Mouse (Mus musculus): ENCODE results near the gene C5ar2.
"Not testable (repeated sequence)": the region's sequence is repeated elsewhere in the genome, so short reads cannot be mapped to it uniquely, and the experiment has no call there.

C5ar2 gene

GRCm38 (mm10) chr7:16244067-16244466, at the start of gene C5ar2:
Gene C5ar2, minus strand, starts transcription at chr7:16244154.
- no peak for DNase-seq (ENCODE audit: low spot score)

DNA sequence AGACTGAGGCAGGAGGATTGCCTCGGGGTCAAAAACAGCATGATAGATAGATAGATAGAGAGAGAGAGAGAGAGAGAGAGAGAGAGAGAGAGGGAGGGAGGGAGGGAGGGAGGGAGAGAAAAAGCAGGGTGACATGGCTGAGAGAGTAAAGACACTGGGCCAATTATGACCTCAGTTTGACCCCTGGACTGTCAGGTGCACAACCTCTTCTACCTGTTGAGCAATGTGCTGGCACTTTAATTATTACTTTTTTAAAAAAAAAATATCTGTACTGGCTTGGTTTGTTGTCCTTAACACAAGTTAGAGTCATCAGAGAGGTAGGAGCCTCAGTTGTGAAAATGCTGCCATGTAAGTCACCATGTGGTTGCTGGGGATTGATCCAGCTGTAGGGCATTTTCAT, 43.8 kb upstream of the C5ar2 start:
- DNase-seq (ENCODE audit: low spot score) = no peak

GRCm38 (mm10) chr7:16287016-16287415, 43.1 kb upstream of the C5ar2 start:
- no peak for DNase-seq (ENCODE audit: low spot score)

- peak; percentile 99 for DNase-seq (ENCODE audit: low spot score)
Observed at GRCm38 (mm10) chr7:16286026-16286961, 42.3 kb upstream of the C5ar2 start, which contains the start of gene Ccdc9. Gene Ccdc9, minus strand, starts transcription at chr7:16286795.

DNA sequence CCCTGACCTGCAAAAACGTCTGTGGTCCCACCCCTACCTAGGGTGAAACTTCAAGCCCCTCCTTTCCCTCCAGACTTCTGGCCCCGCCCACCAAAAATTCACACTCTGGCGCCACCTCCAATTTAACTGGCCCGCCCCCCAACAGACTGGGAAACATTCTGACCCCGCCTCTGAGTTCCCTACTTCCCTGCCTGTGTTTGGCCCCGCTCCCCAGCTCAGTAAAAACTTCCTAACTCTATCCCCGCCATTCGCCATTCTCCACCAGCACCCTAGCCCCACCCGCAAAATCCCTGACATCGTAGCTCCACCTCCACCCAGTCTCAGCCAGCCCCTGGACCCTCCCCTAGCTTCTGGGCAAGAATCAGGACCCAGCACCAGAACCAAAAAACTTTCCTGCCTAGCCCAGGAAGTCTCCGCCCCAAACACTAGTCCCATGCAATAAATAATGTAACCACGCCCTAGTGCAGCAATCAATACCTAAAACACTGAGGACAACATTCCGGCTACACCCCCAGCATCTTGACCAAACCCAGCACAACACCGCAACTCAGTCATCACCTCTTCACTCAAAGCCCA, 41.6 kb upstream of the C5ar2 start:
- DNase-seq (ENCODE audit: low spot score) = peak; percentile 38

- DNase-seq (ENCODE audit: low spot score) = no peak
Observed at GRCm38 (mm10) chr7:16284904-16285303, 41.0 kb upstream of the C5ar2 start.

GRCm38 (mm10) chr7:16284001-16284400, 40.0 kb upstream of the C5ar2 start:
- no peak for DNase-seq (ENCODE audit: low spot score)

- no peak for DNase-seq (ENCODE audit: low spot score)
Observed at GRCm38 (mm10) chr7:16282334-16282733, 38.4 kb upstream of the C5ar2 start.

- no peak for DNase-seq (ENCODE audit: low spot score)
Observed at GRCm38 (mm10) chr7:16280721-16281120, 36.8 kb upstream of the C5ar2 start.

GRCm38 (mm10) chr7:16274922-16275890, 31.3 kb upstream of the C5ar2 start:
- DNase-seq (ENCODE audit: low spot score) = no peak

DNA sequence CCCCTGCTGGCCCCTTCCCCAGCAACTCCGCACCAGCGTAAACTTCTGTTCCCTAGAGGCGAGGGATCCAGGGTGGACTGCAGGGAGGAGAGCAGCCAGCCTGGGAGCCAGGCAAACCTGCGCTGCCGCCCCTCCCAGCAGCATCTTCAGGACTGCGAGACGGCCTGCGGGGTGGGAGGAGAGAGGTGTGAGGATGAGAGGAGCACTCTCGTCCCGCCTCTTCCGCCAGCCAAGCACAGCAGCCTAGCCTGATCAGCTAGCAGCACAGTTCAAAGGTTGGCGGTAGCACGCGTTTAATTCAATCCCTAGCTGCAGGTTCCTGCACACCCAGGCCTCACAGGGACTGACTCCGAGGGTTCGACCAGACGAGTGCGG, 29.8 kb upstream of the C5ar2 start:
- peak; percentile 88 for DNase-seq (ENCODE audit: low spot score)

GRCm38 (mm10) chr7:16273081-16273765, 29.3 kb upstream of the C5ar2 start, which contains the start of gene Inafm1:
Gene Inafm1, minus strand, starts transcription at chr7:16273617.
- peak; percentile 86 for DNase-seq (ENCODE audit: low spot score)

DNA sequence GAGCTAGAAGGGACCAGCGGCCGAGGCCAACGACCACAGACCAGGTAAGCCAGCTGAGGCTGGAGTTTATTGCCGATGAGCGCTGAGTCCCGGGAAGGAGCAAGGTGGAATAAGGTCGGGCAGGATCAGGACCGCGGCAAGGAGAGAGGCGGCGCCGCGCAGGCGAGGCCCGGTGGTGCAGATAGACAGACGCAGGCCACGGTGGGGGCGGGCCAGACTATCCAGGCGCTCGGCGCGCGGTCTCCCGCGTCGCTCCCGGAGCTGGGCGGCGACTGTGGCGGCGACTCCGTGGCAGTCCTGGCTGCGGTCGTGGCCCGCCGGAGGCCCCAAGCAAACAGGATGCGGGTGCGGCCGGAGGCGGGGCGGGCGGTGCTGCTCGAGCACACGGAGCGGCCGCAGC, 28.7 kb upstream of the C5ar2 start:
- peak; percentile 67 for DNase-seq (ENCODE audit: low spot score)

DNA sequence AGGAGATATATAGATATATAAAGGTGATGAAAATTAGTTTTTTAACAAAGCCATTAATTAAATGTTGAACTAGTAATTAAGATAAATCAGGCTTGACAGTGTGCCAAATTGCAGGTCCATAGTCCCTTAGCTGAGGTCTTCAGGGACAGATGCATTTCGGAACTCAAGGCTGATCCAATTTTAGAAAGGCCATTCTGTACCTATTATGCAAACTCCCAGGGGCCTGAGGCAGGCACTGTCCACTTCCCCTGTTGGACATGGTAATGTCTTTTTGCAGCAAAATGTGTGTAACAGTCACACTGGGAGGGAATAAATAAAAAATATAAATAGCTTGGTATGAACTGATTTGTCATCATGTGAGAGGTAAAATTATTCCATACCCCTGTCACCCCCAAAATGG, 27.2 kb upstream of the C5ar2 start:
- no peak for DNase-seq (ENCODE audit: low spot score)

DNA sequence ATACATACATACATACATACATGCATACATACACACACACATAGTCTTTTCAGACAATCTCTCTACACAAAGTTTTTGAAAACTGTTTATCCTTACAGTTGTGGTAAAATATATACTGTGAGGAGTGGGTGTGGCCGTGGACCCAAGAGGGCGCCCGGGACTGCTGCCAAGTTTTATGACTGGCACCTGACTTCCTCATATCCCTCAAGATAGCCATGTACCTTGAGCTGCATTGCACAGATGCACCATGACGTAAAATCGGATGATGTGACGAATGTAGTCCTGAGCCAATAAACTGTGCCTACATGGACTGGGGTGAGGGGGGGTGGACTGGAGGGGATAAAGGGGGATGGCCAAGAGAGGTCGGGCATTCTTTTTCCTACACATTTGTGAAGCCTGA, 22.6 kb upstream of the C5ar2 start:
- not testable (repeated sequence) for DNase-seq (ENCODE audit: low spot score)

- no peak for DNase-seq (ENCODE audit: low spot score)
Observed at GRCm38 (mm10) chr7:16265856-16266255, 21.9 kb upstream of the C5ar2 start.

DNA sequence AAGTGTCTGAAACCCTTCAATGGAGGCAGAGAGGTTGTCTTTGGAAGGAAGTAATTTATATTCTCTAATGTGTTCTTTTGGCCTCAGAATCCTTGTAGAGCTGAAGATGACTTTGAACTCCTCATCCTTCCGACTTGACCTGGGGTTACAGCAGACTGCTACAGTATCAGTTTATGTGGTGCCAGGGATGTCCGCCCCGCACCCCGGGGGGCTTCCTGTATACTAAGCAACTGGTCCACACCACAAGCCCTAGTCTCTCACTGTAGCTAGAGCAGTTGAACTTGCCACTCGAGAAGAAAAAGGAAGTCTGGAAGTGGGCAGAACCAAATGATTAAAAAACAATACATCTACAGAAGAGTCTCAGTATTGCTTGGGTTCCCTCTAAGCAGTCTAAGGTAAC, 19.9 kb upstream of the C5ar2 start:
- no peak for DNase-seq (ENCODE audit: low spot score)

DNA sequence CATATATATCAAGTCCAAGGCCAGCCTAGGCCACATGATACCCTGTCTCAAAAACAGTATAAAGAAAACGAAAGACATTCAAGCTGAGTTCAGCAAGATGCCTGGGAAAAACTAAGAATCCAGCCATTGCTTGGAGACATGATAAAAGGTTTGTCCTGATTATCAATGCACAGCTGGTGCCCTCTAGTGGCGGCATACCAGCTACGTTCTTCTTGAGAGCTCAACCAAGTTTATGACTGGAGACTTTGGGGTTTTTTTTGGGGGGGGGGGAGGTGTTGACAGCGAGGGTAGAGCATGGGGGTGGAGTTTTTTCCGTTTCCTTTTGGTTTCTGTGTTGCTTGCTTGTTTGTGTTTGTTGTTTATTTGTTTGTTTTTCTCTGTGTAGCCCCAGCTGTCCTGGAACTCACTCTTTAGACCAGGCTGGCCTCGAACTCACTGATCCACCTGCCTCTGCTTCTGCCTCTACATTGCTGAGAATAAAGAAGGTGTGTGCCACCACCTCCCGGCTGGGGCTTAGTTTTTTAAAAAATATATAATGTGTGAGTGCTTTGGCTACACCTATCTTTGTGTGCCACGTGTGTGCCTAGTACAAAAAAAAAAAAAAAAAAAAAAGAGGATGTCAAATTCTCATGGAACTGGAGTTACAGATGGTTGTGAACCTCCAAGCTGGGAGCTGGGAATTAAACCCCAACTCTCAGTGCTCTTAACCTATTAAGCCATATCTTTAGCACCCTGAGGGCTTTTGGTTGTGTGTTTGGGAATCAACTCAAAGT, 19.2 kb upstream of the C5ar2 start:
- peak; percentile 75 for DNase-seq (ENCODE audit: low spot score)

- DNase-seq (ENCODE audit: low spot score) = no peak
Observed at GRCm38 (mm10) chr7:16261097-16261496, 17.1 kb upstream of the C5ar2 start.

DNA sequence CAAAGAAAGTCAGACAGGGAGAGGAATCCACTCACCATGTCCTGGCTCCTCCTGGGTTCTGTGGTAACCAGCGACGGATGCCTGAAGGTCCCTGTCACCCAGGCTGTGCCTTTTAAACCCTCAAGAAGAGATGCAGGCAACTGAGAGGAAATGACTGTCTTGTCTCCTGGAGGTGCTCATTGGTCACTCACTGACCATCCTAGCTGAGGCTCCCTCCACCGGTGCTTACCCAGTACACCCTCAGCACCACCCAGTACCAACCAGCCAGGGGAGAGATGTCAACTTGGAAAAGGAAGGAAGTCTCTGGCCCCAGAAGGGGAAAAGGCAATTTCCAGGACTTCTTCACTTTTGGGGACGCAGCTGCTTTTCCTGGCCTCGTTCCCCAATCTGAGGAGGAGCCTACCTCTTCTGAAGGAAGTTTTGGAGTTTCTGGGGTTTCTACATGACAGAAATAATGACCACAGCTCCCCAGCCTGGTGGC, 15.2 kb upstream of the C5ar2 start, which contains the start of gene C5ar1:
Gene C5ar1, minus strand, starts transcription at position 431 of the 481 bp plus-strand sequence.
- DNase-seq (ENCODE audit: low spot score) = no peak

DNA sequence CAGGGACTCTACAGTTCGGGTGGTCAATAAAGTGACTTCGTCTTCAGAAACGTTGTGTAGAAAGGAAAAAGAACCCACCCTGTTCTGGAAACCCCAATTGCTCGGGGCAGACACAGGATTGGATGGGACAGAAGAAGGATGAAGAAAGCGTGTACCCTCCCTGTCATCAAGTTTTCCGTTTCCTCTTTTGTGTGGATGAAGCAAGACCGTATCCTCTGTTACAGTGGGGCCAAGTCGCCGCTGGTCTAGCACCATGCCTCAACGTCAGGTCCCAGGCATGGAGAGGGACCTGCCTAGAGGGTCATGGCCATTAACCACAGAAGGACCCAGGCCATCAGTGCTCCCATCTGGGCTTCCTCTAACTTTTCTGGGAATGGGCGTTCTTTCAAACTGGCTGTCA, 13.9 kb upstream of the C5ar2 start:
- no peak for DNase-seq (ENCODE audit: low spot score)
